Mouse (Mus musculus) embryonic stem cell, embryonic (primary cell): ENCODE data around the gene Ube2o.

Experiments
- CTCF ChIA-PET, 4 experiments: fragments of 300-600 bp in 2 of 4; fragments of 350-600 bp in 2 of 4; sonication (Branson Sonifier 250); formaldehyde crosslinking; loops; one replicate each; lab custom pipeline; 2022; ENCODE audit warnings: inconsistent platforms in 2 of 4; lab: Charles Lee
- POLR2A ChIA-PET, 4 experiments: fragments of 300-600 bp in 2 of 4; fragments of 350-600 bp in 2 of 4; sonication (Branson Sonifier 250); formaldehyde crosslinking; loops; one replicate each; lab custom pipeline; 2022; ENCODE audit warnings: antibody characterized with exemption in 4 of 4, inconsistent platforms in 1 of 4; lab: Charles Lee

The Ube2o gene

DNA sequence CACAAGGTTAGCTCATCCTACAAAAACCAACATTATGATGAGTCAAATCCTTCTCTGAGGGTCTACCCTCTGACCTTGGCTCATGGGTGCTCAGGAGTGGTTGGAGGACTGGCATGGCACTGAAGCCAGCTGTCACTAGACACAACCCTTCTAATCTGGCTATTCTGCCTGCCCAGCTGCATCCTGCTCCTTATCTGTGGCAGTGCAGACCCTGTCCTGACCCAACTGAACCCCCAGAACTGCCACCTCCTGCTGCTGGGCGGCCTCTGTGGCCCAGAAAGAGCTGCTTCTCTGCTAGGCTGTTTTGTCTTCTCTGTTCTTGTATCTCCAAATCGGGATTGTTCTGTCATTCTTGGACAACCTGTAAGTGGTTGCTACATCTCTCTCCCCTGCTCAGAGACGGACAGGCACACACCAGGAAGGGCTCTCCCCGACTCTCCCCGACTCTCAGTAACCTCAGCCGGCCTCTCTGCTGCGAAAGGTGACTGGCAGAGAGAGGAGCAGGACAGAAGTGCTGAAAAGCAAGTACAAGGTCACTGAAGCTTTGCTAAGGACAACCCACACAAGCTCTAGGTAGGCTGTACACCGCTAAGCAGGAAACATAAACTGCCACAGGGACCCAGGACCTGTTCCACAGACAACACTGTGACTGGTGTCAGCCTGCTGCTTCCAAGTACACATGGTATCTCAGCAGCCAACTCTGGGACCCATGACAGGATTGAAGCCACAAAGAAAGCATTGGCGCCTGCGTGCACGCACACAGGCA is 31.8 kb downstream of the Ube2o start:
- ChIA-PET POLR2A (interaction anchor here in 3 of 4 experiments (0.6 to 4.3 kb wide), 10 partner anchors 9 to 1422 kb away, joined by 3 to 14 read pairs (median 4); partner anchors contain the start of gene Aanat (in 2 of the 3)), CTCF (interaction anchor here in 2 of 4 experiments (0.5 to 5.0 kb wide), 12 partner anchors 37 to 833 kb away, joined by 3 to 32 read pairs (median 4); partner anchors contain the start of gene Aanat (in 2 of the 2))

- ChIA-PET POLR2A (interaction anchor here in 3 of 4 experiments (0.6 to 4.3 kb wide), 4 partner anchors 15 to 1423 kb away, joined by 3 to 14 read pairs (median 6); partner anchors contain the start of gene Aanat (in 1 of the 3)), CTCF (interaction anchor here in 1 of 4 experiments (0.5 to 5.0 kb wide), 3 partner anchors 38 to 832 kb away, joined by 4 to 32 read pairs (median 11); partner anchors contain the start of gene Aanat)
These were observed 32.5 kb downstream of the Ube2o start for GRCm38 (mm10) chr11:116548780-116549179.

GRCm38 (mm10) chr11:116547296-116548060 is 33.8 kb downstream of the Ube2o start:
- POLR2A ChIA-PET = interaction anchor here in 2 of 4 experiments (0.8 to 1.2 kb wide), 3 partner anchors 8 to 23 kb away, joined by 3 read pairs; no protein-coding TSS in a partner anchor
- CTCF ChIA-PET = interaction anchor here in 3 of 4 experiments (0.6 to 2.0 kb wide), 7 partner anchors 14 to 81 kb away, joined by 3 to 10 read pairs (median 4); no protein-coding TSS in a partner anchor

DNA sequence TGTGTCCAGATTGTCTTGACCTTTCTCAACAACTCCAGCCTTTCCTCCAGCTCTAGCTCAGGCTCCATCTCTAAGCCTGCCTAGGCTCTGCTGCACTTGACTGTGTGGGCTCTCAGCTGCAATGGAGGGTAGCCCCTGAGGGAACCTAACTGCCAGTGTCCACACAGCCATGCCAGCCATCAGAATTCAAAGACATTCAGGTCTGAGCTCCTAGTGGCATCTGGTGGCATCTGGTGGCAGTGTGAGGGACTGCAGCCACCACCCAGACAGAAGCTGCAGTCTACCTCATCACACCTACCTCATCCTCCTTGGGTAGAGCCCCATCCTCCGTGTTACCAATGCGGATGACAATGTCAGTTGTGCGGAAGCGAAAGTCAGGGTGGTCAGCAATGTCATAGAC is 38.1 kb downstream of the Ube2o start:
- CTCF ChIA-PET = interaction anchor here in 3 of 4 experiments (0.8 to 3.4 kb wide), 30 partner anchors 8 to 224 kb away, joined by 3 to 17 read pairs (median 5); partner anchors contain the start of genes Aanat (in 2 of the 3) and Prpsap1 (in 2 of the 3)
- POLR2A ChIA-PET = interaction anchor here (0.6 to 2.9 kb wide), 12 partner anchors 9 to 404 kb away, joined by 3 to 13 read pairs (median 3); partner anchors contain the start of gene Mrpl38 (in 1 of the 4)

DNA sequence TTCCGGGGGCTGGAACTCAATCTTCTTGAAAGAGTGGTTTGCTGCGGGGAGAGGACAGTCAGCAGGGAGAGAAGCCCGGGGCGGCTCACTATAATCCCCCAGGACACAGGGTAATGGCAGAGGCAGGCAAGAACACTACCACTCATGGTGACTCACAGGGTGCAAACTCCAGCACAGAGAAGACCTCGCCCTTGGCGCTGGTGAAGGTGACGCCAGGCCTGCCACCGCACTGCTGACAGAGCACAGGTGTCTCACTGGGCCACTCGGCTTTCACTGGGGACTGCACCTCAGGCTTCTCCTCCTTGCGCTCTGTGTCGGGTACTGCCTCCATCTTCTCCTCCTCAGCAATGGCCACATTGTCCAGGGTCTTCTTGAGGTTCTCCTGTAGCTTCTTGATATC is 40.1 kb downstream of the Ube2o start:
- ChIA-PET POLR2A (interaction anchor here in 1 of 4 experiments (1.0 kb wide), 2 partner anchors 8 to 9 kb away, joined by 3 read pairs; no protein-coding TSS in a partner anchor), CTCF (interaction anchor here in 1 of 4 experiments (2.3 kb wide), 1 partner anchor 45 kb away, joined by 5 read pairs; the partner anchor contains the start of gene Aanat)

GRCm38 (mm10) chr11:116538142-116538735 is 43.0 kb downstream of the Ube2o start:
- ChIA-PET POLR2A (interaction anchor here in 3 of 4 experiments (0.6 to 1.8 kb wide), 11 partner anchors 12 to 1406 kb away, joined by 3 to 7 read pairs (median 3); partner anchors contain the start of gene Aanat (in 1 of the 3)), CTCF (interaction anchor here in 1 of 4 experiments (0.5 to 2.0 kb wide), 8 partner anchors 8 to 220 kb away, joined by 3 to 7 read pairs (median 3); partner anchors contain the start of gene Sphk1)

GRCm38 (mm10) chr11:116537388-116537787 is 43.9 kb downstream of the Ube2o start:
- POLR2A ChIA-PET = interaction anchor here in 3 of 4 experiments (0.6 to 1.7 kb wide), 7 partner anchors 29 to 398 kb away, joined by 3 to 6 read pairs (median 3); partner anchors contain the start of genes Aanat (in 1 of the 3), Mrpl38 (in 1 of the 3) and Prpsap1 (in 1 of the 3)
- CTCF ChIA-PET = interaction anchor here in 2 of 4 experiments (1.2 to 2.0 kb wide), 4 partner anchors 15 to 91 kb away, joined by 3 to 7 read pairs (median 3); no protein-coding TSS in a partner anchor

DNA sequence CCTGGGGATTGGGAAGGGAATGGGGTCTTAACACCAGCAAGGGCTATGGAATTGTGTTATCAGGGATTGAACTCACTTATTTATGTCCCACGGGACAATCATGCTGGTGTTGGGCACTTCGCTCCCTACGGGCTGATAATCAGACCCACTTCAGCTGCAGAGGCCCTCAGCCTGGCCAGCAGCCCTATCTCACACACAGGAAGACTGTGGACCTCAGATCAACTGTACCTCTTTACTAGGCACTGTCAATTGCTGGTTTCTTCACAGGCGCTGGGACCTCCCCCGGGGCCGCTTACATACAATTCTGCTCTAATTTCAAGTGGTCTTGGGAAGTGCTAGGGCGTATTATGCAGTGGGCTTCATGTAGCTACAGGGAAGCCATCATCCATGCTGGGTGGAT is 44.6 kb downstream of the Ube2o start:
- ChIA-PET CTCF (interaction anchor here in 3 of 4 experiments (0.8 to 2.4 kb wide), 4 partner anchors 67 to 92 kb away, joined by 3 to 6 read pairs (median 3); no protein-coding TSS in a partner anchor), POLR2A (interaction anchor here in 3 of 4 experiments (0.5 to 1.5 kb wide), 6 partner anchors 8 to 398 kb away, joined by 3 to 4 read pairs (median 3); partner anchors contain the start of gene Mrpl38 (in 1 of the 3))

DNA sequence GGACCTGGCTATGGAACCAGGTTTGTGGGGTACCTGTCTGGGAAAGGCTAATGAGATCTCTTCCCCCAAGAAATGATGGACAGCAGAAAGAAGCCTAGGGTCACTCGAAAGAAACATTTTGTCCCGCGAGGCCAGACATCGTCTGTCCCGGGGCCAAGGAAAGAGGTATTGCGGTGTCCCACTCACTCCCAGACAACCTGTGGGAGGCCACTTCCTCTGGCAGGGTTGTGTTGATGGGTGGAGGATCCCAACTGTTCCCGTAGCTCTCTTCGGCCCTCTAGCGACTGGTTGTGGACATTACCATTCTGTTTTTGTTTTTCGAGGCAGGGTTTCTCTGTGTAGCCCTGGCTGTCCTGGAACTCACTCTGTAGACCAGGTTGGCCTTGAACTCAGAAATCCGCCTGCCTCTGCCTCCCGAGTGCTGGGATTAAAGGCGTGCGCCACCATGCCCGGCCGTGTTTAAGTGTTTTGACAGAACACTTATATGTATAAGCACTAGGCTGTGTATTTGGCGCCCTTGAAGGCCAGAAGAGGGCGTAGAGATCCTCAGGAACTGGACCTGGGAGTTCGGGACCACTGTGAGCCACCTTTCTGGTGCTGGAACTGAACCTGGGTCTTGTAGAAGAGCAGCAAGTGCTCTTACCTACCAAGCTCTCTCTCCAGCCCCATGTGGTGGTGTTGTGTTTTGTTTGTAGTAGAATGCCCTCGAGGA is 46.9 kb downstream of the Ube2o start:
- ChIA-PET POLR2A (interaction anchor here (0.6 to 2.8 kb wide), 28 partner anchors 7 to 372 kb away, joined by 3 to 13 read pairs (median 4); partner anchors contain the start of genes Prpsap1 (in 3 of the 4) and Srsf2 (in 1 of the 4)), CTCF (interaction anchor here (0.5 to 2.6 kb wide), 58 partner anchors 9 to 903 kb away, joined by 3 to 26 read pairs (median 4); partner anchors contain the start of genes Prpsap1 (in 2 of the 4), Aanat (in 1 of the 4), Foxj1 (in 1 of the 4) and Mrpl38 (in 1 of the 4))

- CTCF ChIA-PET = interaction anchor here (0.5 to 2.6 kb wide), 73 partner anchors 9 to 902 kb away, joined by 3 to 26 read pairs (median 4); partner anchors contain the start of genes Prpsap1 (in 2 of the 4), Aanat (in 1 of the 4), Foxj1 (in 1 of the 4) and Smim6 (in 1 of the 4)
These were observed 47.7 kb downstream of the Ube2o start for GRCm38 (mm10) chr11:116533341-116534153.

DNA sequence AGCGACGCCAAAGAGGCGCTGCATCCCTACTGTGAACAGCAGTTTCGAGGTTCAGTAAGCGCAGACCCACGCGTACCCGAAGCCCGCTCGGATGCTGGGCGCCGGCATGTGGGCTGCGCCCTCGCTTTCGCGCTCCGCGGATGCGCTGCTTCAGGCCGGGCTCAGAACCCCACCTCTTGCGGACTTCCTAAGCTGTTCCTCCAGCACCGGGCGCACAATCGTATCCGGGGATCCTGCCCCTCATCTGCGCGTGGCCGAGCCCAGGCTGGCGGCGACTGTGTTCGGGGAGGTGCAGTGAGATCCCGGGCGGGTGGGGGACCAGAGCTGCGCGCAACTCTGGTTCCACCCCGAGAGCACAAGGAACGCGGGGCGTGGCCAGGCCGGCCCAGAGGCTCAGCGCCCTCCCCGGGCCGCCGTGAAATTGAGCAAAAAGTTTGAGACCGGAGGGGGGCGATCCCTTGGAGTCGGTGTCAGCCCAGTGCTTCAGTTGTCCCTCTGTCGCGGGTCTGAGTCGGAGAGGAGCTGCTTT is 48.4 kb downstream of the Ube2o start:
- CTCF ChIA-PET = interaction anchor here (0.5 to 2.6 kb wide), 30 partner anchors 10 to 902 kb away, joined by 3 to 26 read pairs (median 4); partner anchors contain the start of genes Prpsap1 (in 2 of the 4), Aanat (in 1 of the 4) and Smim6 (in 1 of the 4)
- POLR2A ChIA-PET = interaction anchor here in 3 of 4 experiments (0.5 to 2.8 kb wide), 25 partner anchors 9 to 508 kb away, joined by 3 to 13 read pairs (median 4); partner anchors contain the start of genes Prpsap1 (in 2 of the 3) and Aanat (in 1 of the 3)

More at GRCm38 (mm10) chr11:116533341-116534153, 47.7 kb downstream of the Ube2o start:
- POLR2A ChIA-PET = interaction anchor here (0.6 to 2.8 kb wide), 38 partner anchors 8 to 509 kb away, joined by 3 to 13 read pairs (median 4); partner anchors contain the start of genes Prpsap1 (in 3 of the 4), Aanat (in 1 of the 4), Srsf2 (in 1 of the 4) and St6galnac1 (in 1 of the 4)

- POLR2A ChIA-PET = interaction anchor here (0.5 to 2.2 kb wide), 21 partner anchors 9 to 508 kb away, joined by 3 to 7 read pairs (median 3); partner anchors contain the start of gene Aanat (in 1 of the 4)
- CTCF ChIA-PET = interaction anchor here (0.5 to 1.9 kb wide), 12 partner anchors 11 to 90 kb away, joined by 3 to 14 read pairs (median 4); partner anchors contain the start of genes Aanat (in 1 of the 4) and Prpsap1 (in 1 of the 4)
These were observed 48.9 kb downstream of the Ube2o start for GRCm38 (mm10) chr11:116532262-116532809.

- ChIA-PET POLR2A (interaction anchor here (0.5 to 2.1 kb wide), 20 partner anchors 8 to 936 kb away, joined by 3 to 7 read pairs (median 3); partner anchors contain the start of gene Aanat (in 1 of the 4)), CTCF (interaction anchor here in 3 of 4 experiments (0.5 to 1.8 kb wide), 10 partner anchors 11 to 94 kb away, joined by 3 to 6 read pairs (median 3); partner anchors contain the start of gene Prpsap1 (in 1 of the 3))
These were observed 49.7 kb downstream of the Ube2o start for GRCm38 (mm10) chr11:116531371-116532191.
